Mouse (Mus musculus) limb, embryonic 10.5 days (tissue): ENCODE data around the gene Rnf41. TPM values are rescaled to one million over a fixed set of nuclear protein-coding genes. Genes with fewer than 3 reads are reported as not detected.

ENCODE experiments used
- DNase-seq: peaks from one replicate; pipeline ENCODE4 v3.0.0-alpha.2; 2017; ENCODE audit warnings: low spot score
- H3K27ac ChIP-seq: fragments of 300-500 bp; sonication (generic); 2 replicates; pipeline ENCODE4 v1.5.1; 2016; ENCODE audit warnings: mild to moderate bottlenecking
- H3K27me3 ChIP-seq: fragments of 300-500 bp; sonication (generic); 2 replicates; pipeline ENCODE4 v1.6.1; 2016; ENCODE audit warnings: low read depth, mild to moderate bottlenecking; ENCODE audit not compliant: poor library complexity, severe bottlenecking
- H3K36me3 ChIP-seq: fragments of 300-500 bp; sonication (generic); 2 replicates; pipeline ENCODE4 v1.6.1; 2016; ENCODE audit warnings: mild to moderate bottlenecking, moderate library complexity
- H3K4me1 ChIP-seq: fragments of 300-500 bp; sonication (generic); 2 replicates; pipeline ENCODE4 v1.6.1; 2016
- H3K4me3 ChIP-seq: fragments of 300-500 bp; sonication (generic); 2 replicates; pipeline ENCODE4 v1.5.1; 2016; ENCODE audit warnings: mild to moderate bottlenecking, moderate library complexity
- H3K9me3 ChIP-seq: fragments of 300-500 bp; sonication (generic); replicated peaks from 2 replicates; pipeline ENCODE4 v1.6.1; 2016; ENCODE audit warnings: mild to moderate bottlenecking
- WGBS: fragments of 180-500 bp; shearing (Covaris S2); methylation state at CpG from one replicate; pipeline ENCODE4 v1.1.7; 2016; 5-methylcytosine and 5-hydroxymethylcytosine counted together
- polyA plus RNA-seq: library from polyadenylated mRNA; unstranded; fragments of >200 nt; fragmentation: Nextera tagmentation; extraction: Ambion mirVana; gene quantifications from 2 replicates; pipeline ENCODE4 v1.2.1, GENCODE M21; 2016

Rnf41 gene
- polyA plus RNA-seq, 1 experiment from 2014 or later = 43.6 TPM

- no peaks in the 10 kb centered on the region for H3K9me3 ChIP-seq
- H3K27me3 ChIP-seq = no peaks in the 10 kb centered on the region
- no peak overlapping the region for H3K4me3 ChIP-seq
- 72% methylated on average over 10 of the region's 10 CpGs for WGBS
- peaks cover 71% of the 10 kb centered on the region for H3K36me3 ChIP-seq
- no peak for DNase-seq
- H3K4me1 ChIP-seq = no peaks in the 10 kb centered on the region
- no peak overlapping the region for H3K27ac ChIP-seq
These were observed 28.9 kb downstream of the Rnf41 start for GRCm38 (mm10) chr10:128440407-128440806.

- H3K27ac ChIP-seq = no peak overlapping the region
- H3K4me3 ChIP-seq = no peak overlapping the region
- DNase-seq = no peak
- H3K36me3 ChIP-seq = peaks cover 60% of the 10 kb centered on the region
- no peaks in the 10 kb centered on the region for H3K4me1 ChIP-seq
- 94% methylated on average over 10 of the region's 10 CpGs for WGBS
- H3K27me3 ChIP-seq = no peaks in the 10 kb centered on the region
- no peaks in the 10 kb centered on the region for H3K9me3 ChIP-seq
These were observed 30.1 kb downstream of the Rnf41 start for GRCm38 (mm10) chr10:128441324-128442119.

GRCm38 (mm10) chr10:128442718-128443117 lies 31.3 kb downstream of the Rnf41 start:
- Histone ChIP-seq H3K4me3 (no peak overlapping the region), H3K36me3 (peaks cover 48% of the 10 kb centered on the region), H3K9me3 (no peaks in the 10 kb centered on the region), H3K27ac (no peak overlapping the region), H3K4me1 (no peaks in the 10 kb centered on the region), H3K27me3 (no peaks in the 10 kb centered on the region)
- DNase-seq = no peak
- 93% methylated on average over 1 of the region's 1 CpGs for WGBS

- no peak for DNase-seq
- Histone ChIP-seq H3K27me3 (no peaks in the 10 kb centered on the region), H3K9me3 (no peaks in the 10 kb centered on the region), H3K36me3 (peaks cover 31% of the 10 kb centered on the region), H3K4me3 (no peak overlapping the region), H3K4me1 (no peaks in the 10 kb centered on the region), H3K27ac (no peak overlapping the region)
- WGBS = 78% methylated on average over 6 of the region's 6 CpGs
These were observed 32.9 kb downstream of the Rnf41 start for GRCm38 (mm10) chr10:128444354-128444753.

GRCm38 (mm10) chr10:128445407-128445806 lies 34.0 kb downstream of the Rnf41 start:
- Histone ChIP-seq H3K36me3 (peaks cover 21% of the 10 kb centered on the region), H3K27ac (no peak overlapping the region), H3K4me1 (no peaks in the 10 kb centered on the region), H3K4me3 (no peak overlapping the region), H3K9me3 (no peaks in the 10 kb centered on the region), H3K27me3 (no peaks in the 10 kb centered on the region)
- DNase-seq = no peak
- 83% methylated on average over 4 of the region's 4 CpGs for WGBS

- no peak overlapping the region for H3K4me3 ChIP-seq
- H3K36me3 ChIP-seq = no peaks in the 10 kb centered on the region
- no peak for DNase-seq
- H3K27me3 ChIP-seq = no peaks in the 10 kb centered on the region
- 87% methylated on average over 6 of the region's 6 CpGs for WGBS
- no peak overlapping the region for H3K27ac ChIP-seq
- H3K4me1 ChIP-seq = no peaks in the 10 kb centered on the region
- no peaks in the 10 kb centered on the region for H3K9me3 ChIP-seq
These were observed 39.6 kb downstream of the Rnf41 start for GRCm38 (mm10) chr10:128451014-128451413.

- no peak overlapping the region for H3K4me3 ChIP-seq
- peaks cover 5% of the 10 kb centered on the region; the same call in 1 of the 2 replicates for H3K27me3 ChIP-seq
- 87% methylated on average over 3 of the region's 3 CpGs for whole genome bisulfite sequencing
- no peak for DNase-seq
- H3K9me3 ChIP-seq = no peaks in the 10 kb centered on the region
- no peaks in the 10 kb centered on the region for H3K4me1 ChIP-seq
- no peaks in the 10 kb centered on the region for H3K36me3 ChIP-seq
- no peak overlapping the region for H3K27ac ChIP-seq
These were observed 43.0 kb downstream of the Rnf41 start for GRCm38 (mm10) chr10:128454471-128454870.

GRCm38 (mm10) chr10:128455280-128455679 lies 43.8 kb downstream of the Rnf41 start:
- peak overlapping the region; percentile 56; the same call in 1 of the 2 replicates for H3K27ac ChIP-seq
- WGBS = 7% methylated on average over 6 of the region's 6 CpGs

GRCm38 (mm10) chr10:128457676-128458075 lies 46.2 kb downstream of the Rnf41 start:
- peaks cover 5% of the 10 kb centered on the region; the same call in 1 of the 2 replicates for H3K27me3 ChIP-seq
- H3K4me3 ChIP-seq = 0 out of 2 replicates have a peak overlapping the region, but pooled peaks have one; percentile 95
- H3K36me3 ChIP-seq = peaks cover 20% of the 10 kb centered on the region
- no peak overlapping the region for H3K27ac ChIP-seq
- no peak for DNase-seq
- WGBS = 89% methylated on average over 6 of the region's 6 CpGs
- H3K4me1 ChIP-seq = peaks cover 14% of the 10 kb centered on the region
- H3K9me3 ChIP-seq = no peaks in the 10 kb centered on the region

More at GRCm38 (mm10) chr10:128455280-128455679, 43.8 kb downstream of the Rnf41 start:
- no peaks in the 10 kb centered on the region for H3K9me3 ChIP-seq
- H3K27me3 ChIP-seq = peaks cover 5% of the 10 kb centered on the region; the same call in 1 of the 2 replicates
- peak overlapping the region; percentile 21; the same call in 1 of the 2 replicates for H3K4me3 ChIP-seq
- H3K4me1 ChIP-seq = peaks cover 4% of the 10 kb centered on the region
- no peaks in the 10 kb centered on the region for H3K36me3 ChIP-seq
- DNase-seq = peak; percentile 79

- no peaks in the 10 kb centered on the region for H3K9me3 ChIP-seq
- DNase-seq = peak; percentile 98
- H3K36me3 ChIP-seq = peaks cover 26% of the 10 kb centered on the region
- peak overlapping the region; percentile 99 for H3K27ac ChIP-seq
- under 1% methylated on average over 29 of the region's 29 CpGs for WGBS
- peak overlapping the region; percentile 95 for H3K4me3 ChIP-seq
- H3K27me3 ChIP-seq = peaks cover 5% of the 10 kb centered on the region; the same call in 1 of the 2 replicates
- H3K4me1 ChIP-seq = peaks cover 14% of the 10 kb centered on the region
These were observed 46.9 kb downstream of the Rnf41 start for GRCm38 (mm10) chr10:128458348-128458718.

- Histone ChIP-seq H3K36me3 (peaks cover 32% of the 10 kb centered on the region), H3K4me1 (peaks cover 14% of the 10 kb centered on the region), H3K4me3 (peak within 1 kb of the TSS; percentile 95), H3K27me3 (peaks cover 5% of the 10 kb centered on the region; the same call in 1 of the 2 replicates), H3K9me3 (no peaks in the 10 kb centered on the region), H3K27ac (peak within 1 kb of the TSS; percentile 99)
- DNase-seq = peak; percentile 88
- under 1% methylated on average over 86 of the region's 86 CpGs for WGBS
These were observed 47.4 kb downstream of the Rnf41 start, which contains the start of gene Smarcc2 for GRCm38 (mm10) chr10:128458719-128459408. Smarcc2 (plus strand) TSS chr10:128459248.

GRCm38 (mm10) chr10:128459409-128460269 lies 48.2 kb downstream of the Rnf41 start:
- H3K27ac ChIP-seq = peak overlapping the region; percentile 99
- H3K4me3 ChIP-seq = peak overlapping the region; percentile 95
- WGBS = under 1% methylated on average over 57 of the region's 67 CpGs
- H3K9me3 ChIP-seq = no peaks in the 10 kb centered on the region
- H3K36me3 ChIP-seq = peaks cover 39% of the 10 kb centered on the region
- H3K27me3 ChIP-seq = peaks cover 5% of the 10 kb centered on the region; the same call in 1 of the 2 replicates
- peak; percentile 69 for DNase-seq
- H3K4me1 ChIP-seq = peaks cover 14% of the 10 kb centered on the region
